Mouse (Mus musculus) embryonic facial prominence, embryonic 15.5 days (tissue): ENCODE measurements around the gene Sult1d1. TPM values are rescaled to one million over a fixed set of nuclear protein-coding genes. Genes with fewer than 3 reads are reported as not detected.

Source experiments
- ATAC-seq: fragments of 200-750 bp; cut with Nextera tagmentation; 2 replicates; pipeline ENCODE4 v1.8.0; 2017; ENCODE audit warnings: low read depth, moderate TSS enrichment; ENCODE audit not compliant: insufficient number of reproducible peaks, low FRiP score, low TSS enrichment
- H3K27ac ChIP-seq: fragments of 300-500 bp; sonication (generic); replicated peaks from 2 replicates; pipeline ENCODE4 v1.5.1; 2015; ENCODE audit warnings: mild to moderate bottlenecking, inconsistent platforms
- H3K27me3 ChIP-seq: fragments of 300-500 bp; sonication (generic); 2 replicates; pipeline ENCODE4 v1.6.1; 2015; ENCODE audit warnings: inconsistent platforms
- H3K36me3 ChIP-seq: fragments of 300-500 bp; sonication (generic); 2 replicates; pipeline ENCODE4 v1.6.1; 2015; ENCODE audit warnings: mild to moderate bottlenecking, inconsistent platforms
- H3K4me1 ChIP-seq: fragments of 300-500 bp; sonication (generic); 2 replicates; pipeline ENCODE4 v1.6.1; 2015; ENCODE audit warnings: inconsistent platforms
- H3K4me2 ChIP-seq: fragments of 300-500 bp; sonication (generic); replicated peaks from 2 replicates; pipeline ENCODE4 v1.6.1; 2015; ENCODE audit warnings: mild to moderate bottlenecking, inconsistent platforms
- H3K4me3 ChIP-seq: fragments of 300-500 bp; sonication (generic); replicated peaks from 2 replicates; pipeline ENCODE4 v1.5.1; 2015; ENCODE audit warnings: mild to moderate bottlenecking, inconsistent platforms
- H3K9ac ChIP-seq: fragments of 300-500 bp; sonication (generic); 2 replicates; pipeline ENCODE4 v1.6.1; 2015; ENCODE audit warnings: inconsistent platforms
- H3K9me3 ChIP-seq: fragments of 300-500 bp; sonication (generic); replicated peaks from 2 replicates; pipeline ENCODE4 v1.6.1; 2016; ENCODE audit warnings: inconsistent platforms
- WGBS: fragments of 180-500 bp; shearing (Covaris S2); methylation state at CpG from one replicate; pipeline ENCODE4 v1.1.7; 2015; 5-methylcytosine and 5-hydroxymethylcytosine counted together
- polyA plus RNA-seq: library from polyadenylated mRNA; unstranded; fragments of >200 nt; fragmentation: Nextera tagmentation; extraction: Ambion mirVana; gene quantifications from 2 replicates; pipeline ENCODE4 v1.2.1, GENCODE M21; 2015

The Sult1d1 gene
- 3.7 and 5.8 TPM in 2 replicates for polyA plus RNA-seq

- Histone ChIP-seq H3K4me3 (no peak within 1 kb of the TSS), H3K9ac (no peak within 1 kb of the TSS), H3K9me3 (no peaks in the 10 kb centered on the region), H3K36me3 (no peaks in the 10 kb centered on the region), H3K27ac (no peak within 1 kb of the TSS), H3K4me1 (no peaks in the 10 kb centered on the region), H3K4me2 (no peak within 1 kb of the TSS), H3K27me3 (no peaks in the 10 kb centered on the region)
- no peak for ATAC-seq
- WGBS = 75% methylated on average over 5 of the region's 5 CpGs
Observed at GRCm38 (mm10) chr5:87568845-87569244, at the start of gene Sult1d1. Gene Sult1d1, minus strand, starts transcription at chr5:87569027.

- WGBS = 88% methylated on average over 2 of the region's 2 CpGs
- no peak overlapping the region for H3K4me3 ChIP-seq
- H3K27ac ChIP-seq = no peak overlapping the region
- ATAC-seq = no peak
- H3K4me1 ChIP-seq = no peaks in the 10 kb centered on the region
- no peaks in the 10 kb centered on the region for H3K27me3 ChIP-seq
- H3K4me2 ChIP-seq = no peak overlapping the region
- no peak overlapping the region for H3K9ac ChIP-seq
- H3K36me3 ChIP-seq = no peaks in the 10 kb centered on the region
- H3K9me3 ChIP-seq = no peaks in the 10 kb centered on the region
Observed at GRCm38 (mm10) chr5:87615128-87615390, 46.2 kb upstream of the Sult1d1 start.

GRCm38 (mm10) chr5:87614364-87615127 lies 45.7 kb upstream of the Sult1d1 start:
- H3K36me3 ChIP-seq = no peaks in the 10 kb centered on the region
- no peak for ATAC-seq

GRCm38 (mm10) chr5:87601018-87601417 lies 32.2 kb upstream of the Sult1d1 start:
- Histone ChIP-seq H3K27me3 (no peaks in the 10 kb centered on the region), H3K9ac (no peak overlapping the region), H3K4me3 (no peak overlapping the region), H3K27ac (no peak overlapping the region), H3K4me2 (no peak overlapping the region), H3K4me1 (no peaks in the 10 kb centered on the region), H3K9me3 (no peaks in the 10 kb centered on the region), H3K36me3 (no peaks in the 10 kb centered on the region)
- no peak for ATAC-seq
- 70% methylated on average over 3 of the region's 3 CpGs for WGBS

More at GRCm38 (mm10) chr5:87614364-87615127, 45.7 kb upstream of the Sult1d1 start:
- Histone ChIP-seq H3K27ac (no peak overlapping the region), H3K4me3 (no peak overlapping the region), H3K9ac (no peak overlapping the region), H3K27me3 (no peaks in the 10 kb centered on the region), H3K9me3 (no peaks in the 10 kb centered on the region), H3K4me1 (no peaks in the 10 kb centered on the region), H3K4me2 (no peak overlapping the region)

- Histone ChIP-seq H3K27ac (no peak overlapping the region), H3K9me3 (no peaks in the 10 kb centered on the region), H3K27me3 (no peaks in the 10 kb centered on the region), H3K4me3 (no peak overlapping the region), H3K4me2 (no peak overlapping the region), H3K36me3 (no peaks in the 10 kb centered on the region), H3K4me1 (no peaks in the 10 kb centered on the region), H3K9ac (no peak overlapping the region)
- ATAC-seq = no peak
- 62% methylated on average over 2 of the region's 2 CpGs for WGBS
Observed at GRCm38 (mm10) chr5:87597891-87598290, 29.1 kb upstream of the Sult1d1 start.

GRCm38 (mm10) chr5:87591494-87591893 lies 22.7 kb upstream of the Sult1d1 start, which contains the start of gene Sult1e1:
Gene Sult1e1, minus strand, starts transcription at chr5:87591594.
- H3K4me1 ChIP-seq = no peaks in the 10 kb centered on the region
- ATAC-seq = no peak
- H3K9me3 ChIP-seq = no peaks in the 10 kb centered on the region
- H3K36me3 ChIP-seq = no peaks in the 10 kb centered on the region
- H3K9ac ChIP-seq = no peak within 1 kb of the TSS
- no peaks in the 10 kb centered on the region for H3K27me3 ChIP-seq
- 69% methylated on average over 5 of the region's 5 CpGs for WGBS
- no peak within 1 kb of the TSS for H3K27ac ChIP-seq
- no peak within 1 kb of the TSS for H3K4me3 ChIP-seq
- H3K4me2 ChIP-seq = no peak within 1 kb of the TSS

GRCm38 (mm10) chr5:87589916-87590315 lies 21.1 kb upstream of the Sult1d1 start:
- Histone ChIP-seq H3K36me3 (no peaks in the 10 kb centered on the region), H3K4me1 (no peaks in the 10 kb centered on the region), H3K27ac (no peak overlapping the region), H3K4me3 (no peak overlapping the region), H3K9me3 (no peaks in the 10 kb centered on the region), H3K4me2 (no peak overlapping the region), H3K9ac (no peak overlapping the region), H3K27me3 (no peaks in the 10 kb centered on the region)
- ATAC-seq = no peak
- WGBS = 90% methylated on average over 2 of the region's 2 CpGs

GRCm38 (mm10) chr5:87580389-87580788 lies 11.6 kb upstream of the Sult1d1 start:
- 67% methylated on average over 1 of the region's 1 CpGs for WGBS
- H3K4me2 ChIP-seq = no peak overlapping the region
- ATAC-seq = no peak

GRCm38 (mm10) chr5:87574174-87574573 lies 5.3 kb upstream of the Sult1d1 start:
- H3K27me3 ChIP-seq = no peaks in the 10 kb centered on the region
- no peak overlapping the region for H3K9ac ChIP-seq
- no peak overlapping the region for H3K4me2 ChIP-seq
- no peak for ATAC-seq
- no peaks in the 10 kb centered on the region for H3K9me3 ChIP-seq
- no peaks in the 10 kb centered on the region for H3K36me3 ChIP-seq
- H3K4me3 ChIP-seq = no peak overlapping the region
- H3K27ac ChIP-seq = no peak overlapping the region
- WGBS = 45% methylated on average over 1 of the region's 1 CpGs
- no peaks in the 10 kb centered on the region for H3K4me1 ChIP-seq

More at GRCm38 (mm10) chr5:87580389-87580788, 11.6 kb upstream of the Sult1d1 start:
- Histone ChIP-seq H3K4me1 (no peaks in the 10 kb centered on the region), H3K27me3 (no peaks in the 10 kb centered on the region), H3K9me3 (no peaks in the 10 kb centered on the region), H3K36me3 (no peaks in the 10 kb centered on the region), H3K9ac (no peak overlapping the region), H3K27ac (no peak overlapping the region), H3K4me3 (no peak overlapping the region)

- no peaks in the 10 kb centered on the region for H3K27me3 ChIP-seq
- ATAC-seq = no peak
- H3K36me3 ChIP-seq = no peaks in the 10 kb centered on the region
- no peak overlapping the region for H3K9ac ChIP-seq
- no peak overlapping the region for H3K27ac ChIP-seq
- no peak overlapping the region for H3K4me2 ChIP-seq
- H3K9me3 ChIP-seq = no peaks in the 10 kb centered on the region
- no peaks in the 10 kb centered on the region for H3K4me1 ChIP-seq
- H3K4me3 ChIP-seq = no peak overlapping the region
- WGBS = 27% methylated on average over 5 of the region's 5 CpGs
Observed at GRCm38 (mm10) chr5:87573490-87573889, 4.7 kb upstream of the Sult1d1 start.

GRCm38 (mm10) chr5:87572781-87573180 lies 4.0 kb upstream of the Sult1d1 start:
- H3K9me3 ChIP-seq = no peaks in the 10 kb centered on the region
- H3K27me3 ChIP-seq = no peaks in the 10 kb centered on the region
- WGBS = 38% methylated on average over 6 of the region's 6 CpGs
- no peak overlapping the region for H3K4me2 ChIP-seq
- H3K9ac ChIP-seq = no peak overlapping the region
- H3K27ac ChIP-seq = no peak overlapping the region
- no peaks in the 10 kb centered on the region for H3K36me3 ChIP-seq
- no peak overlapping the region for H3K4me3 ChIP-seq
- no peaks in the 10 kb centered on the region for H3K4me1 ChIP-seq
- ATAC-seq = no peak

GRCm38 (mm10) chr5:87567306-87567705 lies 1.5 kb downstream of the Sult1d1 start:
- WGBS = 85% methylated on average over 1 of the region's 1 CpGs

More at GRCm38 (mm10) chr5:87567306-87567705, 1.5 kb downstream of the Sult1d1 start:
- no peak for ATAC-seq
- Histone ChIP-seq H3K4me1 (no peaks in the 10 kb centered on the region), H3K4me3 (no peak overlapping the region), H3K27ac (no peak overlapping the region), H3K4me2 (no peak overlapping the region), H3K36me3 (no peaks in the 10 kb centered on the region), H3K9ac (no peak overlapping the region), H3K9me3 (no peaks in the 10 kb centered on the region), H3K27me3 (no peaks in the 10 kb centered on the region)
